Mouse (Mus musculus): ENCODE data around the gene Sept1.

DNA sequence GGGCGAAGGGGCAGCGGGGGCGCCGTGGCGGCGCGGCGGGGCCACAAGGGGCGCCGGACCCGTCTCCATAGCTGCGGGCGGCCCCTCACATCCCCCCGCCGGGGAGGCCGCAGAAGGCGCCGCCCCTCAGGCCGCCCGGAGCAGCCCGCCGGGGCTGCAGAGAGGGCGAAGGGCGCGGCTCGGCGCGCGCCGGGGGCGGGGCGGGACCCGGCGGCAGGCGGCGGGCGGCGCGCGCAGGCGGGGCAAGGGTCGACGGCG is 24.7 kb downstream of the Sept1 start, which contains the start of gene Tbc1d10b:
- TF ChIP-seq CTCF (IDR thresholded peaks at IDR 0.05; ENCODE audit: low read depth, low read length), result no peak
- TF ChIP-seq POLR2A (IDR thresholded peaks at IDR 0.05; ENCODE audit: extremely low read depth, insufficient read depth, low read length), result no peak

Measured in liver, adult 2 months (tissue).